Mouse (Mus musculus) c-Kit-positive CD71-negative TER-119-negative erythroid progenitor cells, embryonic 14.5 days (primary cell): ENCODE measurements around the gene Gm10643.

Source experiments
- DNase-seq: peaks from one replicate; pipeline ENCODE4 v3.0.0-alpha.2; 2013; ENCODE audit warnings: low read depth

The Gm10643 gene

GRCm38 (mm10) chr8:84039050-84039449 is 25.9 kb downstream of the Gm10643 start:
- peak; percentile 78 for DNase-seq

GRCm38 (mm10) chr8:84038015-84038414 is 26.9 kb downstream of the Gm10643 start:
- DNase-seq = no peak

GRCm38 (mm10) chr8:84032777-84033176 is 32.2 kb downstream of the Gm10643 start:
- DNase-seq = no peak

- no peak for DNase-seq
Observed at GRCm38 (mm10) chr8:84029272-84029671, 35.7 kb downstream of the Gm10643 start.

GRCm38 (mm10) chr8:84027449-84027848 is 37.5 kb downstream of the Gm10643 start:
- peak; percentile 49 for DNase-seq

- DNase-seq = no peak
Observed at GRCm38 (mm10) chr8:84025863-84026262, 39.1 kb downstream of the Gm10643 start.

GRCm38 (mm10) chr8:84024171-84024570 is 40.8 kb downstream of the Gm10643 start:
- peak; percentile 54 for DNase-seq

- no peak for DNase-seq
Observed at GRCm38 (mm10) chr8:84023631-84024030, 41.3 kb downstream of the Gm10643 start.

- DNase-seq = no peak
Observed at GRCm38 (mm10) chr8:84023085-84023484, 41.9 kb downstream of the Gm10643 start.

- DNase-seq = no peak
Observed at GRCm38 (mm10) chr8:84021569-84021968, 43.4 kb downstream of the Gm10643 start.

- DNase-seq = no peak
Observed at GRCm38 (mm10) chr8:84021096-84021495, 43.8 kb downstream of the Gm10643 start, which contains the start of gene Palm3. Palm3 (plus strand) TSS chr8:84021471.

GRCm38 (mm10) chr8:84019738-84020137 is 45.2 kb downstream of the Gm10643 start:
- no peak for DNase-seq

- DNase-seq = no peak
Observed at GRCm38 (mm10) chr8:84015833-84016232, 49.1 kb downstream of the Gm10643 start.
